Mouse (Mus musculus): Measurements from ENCODE around the gene Tsen54.

- no peak for TF ChIP-seq GATA1 (IDR thresholded peaks at IDR 0.05; ENCODE audit: borderline replicate concordance, low read length)
- no peak for TF ChIP-seq FLI1 (IDR thresholded peaks at IDR 0.05; ENCODE audit: low read length)
Observed at GRCm38 (mm10) chr11:115834033-115834432, 19.5 kb downstream of the Tsen54 start.

All from megakaryocyte, embryonic 14.5 days (primary cell).